Mouse (Mus musculus) hindbrain, embryonic 14.5 days (tissue): ENCODE results near the gene Aif1l. TPM values are rescaled to one million over a fixed set of nuclear protein-coding genes. Genes with fewer than 3 reads are reported as not detected.

Experiments
- ATAC-seq: fragments of 200-750 bp; cut with Nextera tagmentation; 2 replicates; pipeline ENCODE4 v1.8.0; 2017; ENCODE audit warnings: moderate number of reproducible peaks, mild to moderate bottlenecking, moderate TSS enrichment, moderate library complexity; ENCODE audit not compliant: low FRiP score
- DNase-seq: peaks from one replicate; pipeline ENCODE4 v3.0.0-alpha.2; 2015; ENCODE audit warnings: low spot score
- H3K27ac ChIP-seq: fragments of 300-500 bp; sonication (generic); 2 replicates; pipeline ENCODE4 v1.5.1; 2014; ENCODE audit warnings: mild to moderate bottlenecking, moderate library complexity
- H3K27me3 ChIP-seq: fragments of 300-500 bp; sonication (generic); 2 replicates; pipeline ENCODE4 v1.6.1; 2014; ENCODE audit warnings: mild to moderate bottlenecking, low read length, mixed read lengths; ENCODE audit not compliant: control insufficient read depth, insufficient read depth
- H3K36me3 ChIP-seq: fragments of 300-500 bp; sonication (generic); replicated peaks from 2 replicates; pipeline ENCODE4 v1.6.1; 2014; ENCODE audit not compliant: control insufficient read depth, insufficient read depth
- H3K4me1 ChIP-seq: fragments of 300-500 bp; sonication (generic); replicated peaks from 2 replicates; pipeline ENCODE4 v1.6.1; 2014; ENCODE audit warnings: antibody characterized with exemption, low read length, mixed read lengths; ENCODE audit not compliant: control insufficient read depth, insufficient read depth
- H3K4me2 ChIP-seq: fragments of 300-500 bp; sonication (generic); replicated peaks from 2 replicates; pipeline ENCODE4 v1.6.1; 2014; ENCODE audit warnings: mild to moderate bottlenecking, moderate library complexity
- H3K4me3 ChIP-seq: fragments of 300-500 bp; sonication (generic); replicated peaks from 2 replicates; pipeline ENCODE4 v1.5.1; 2014; ENCODE audit warnings: mild to moderate bottlenecking, low read length
- H3K9ac ChIP-seq: fragments of 300-500 bp; sonication (generic); 2 replicates; pipeline ENCODE4 v1.6.1; 2014
- H3K9me3 ChIP-seq: fragments of 300-500 bp; sonication (generic); 2 replicates; pipeline ENCODE4 v1.6.1; 2016; ENCODE audit warnings: low read length; ENCODE audit not compliant: control insufficient read depth
- WGBS: fragments of 180-500 bp; shearing (Covaris S2); extraction: QIAGEN DNeasy Blood & Tissue Kit; methylation state at CpG from one replicate; pipeline ENCODE4 v1.1.7; 2014; 5-methylcytosine and 5-hydroxymethylcytosine counted together
- polyA plus RNA-seq: library from polyadenylated mRNA; unstranded; fragments of >200 nt; fragmentation: Nextera tagmentation; extraction: Ambion mirVana; gene quantifications from 2 replicates; pipeline ENCODE4 v1.2.1, GENCODE M21; 2014

The Aif1l gene
- polyA plus RNA-seq, 1 experiment from 2014 or later, result 22.8 TPM

- DNase-seq (no peak), ATAC-seq (no peak)
- 95% methylated on average over 5 of the region's 5 CpGs for WGBS
- H3K27ac ChIP-seq, result no peak overlapping the region
- no peaks in the 10 kb centered on the region for H3K27me3 ChIP-seq
- no peaks in the 10 kb centered on the region for H3K4me1 ChIP-seq
- H3K4me2 ChIP-seq, result no peak overlapping the region
- peaks cover 95% of the 10 kb centered on the region for H3K36me3 ChIP-seq
- no peak overlapping the region for H3K9ac ChIP-seq
- H3K4me3 ChIP-seq, result no peak overlapping the region
- H3K9me3 ChIP-seq, result no peaks in the 10 kb centered on the region
Observed at GRCm38 (mm10) chr2:32020229-32020628, 70.3 kb downstream of the Aif1l start.

Other genes starting within 250 kb of the Aif1l start
- gene Qrfp, start 139.6 kb upstream of the Aif1l start, polyA plus RNA-seq, result not detected in 2 replicates
- 5.0 and 5.6 TPM in 2 replicates for gene Fibcd1, start 104.1 kb upstream of the Aif1l start, polyA plus RNA-seq
- gene Lamc3, start 62.8 kb upstream of the Aif1l start, polyA plus RNA-seq, result 4.9 and 6.1 TPM in 2 replicates
- gene Nup214, start 24.3 kb downstream of the Aif1l start, polyA plus RNA-seq, result 46.7 and 53.5 TPM in 2 replicates
- gene Fam78a, start 134.7 kb downstream of the Aif1l start, polyA plus RNA-seq, result 0.52 and 0.56 TPM in 2 replicates
- gene Plpp7, start 145.4 kb downstream of the Aif1l start, polyA plus RNA-seq, result 22.4 and 27.5 TPM in 2 replicates
- 105 and 119 TPM in 2 replicates for gene Prrc2b, start 200.9 kb downstream of the Aif1l start, polyA plus RNA-seq